Mouse (Mus musculus): ENCODE results near the gene Ahcy.

DNA sequence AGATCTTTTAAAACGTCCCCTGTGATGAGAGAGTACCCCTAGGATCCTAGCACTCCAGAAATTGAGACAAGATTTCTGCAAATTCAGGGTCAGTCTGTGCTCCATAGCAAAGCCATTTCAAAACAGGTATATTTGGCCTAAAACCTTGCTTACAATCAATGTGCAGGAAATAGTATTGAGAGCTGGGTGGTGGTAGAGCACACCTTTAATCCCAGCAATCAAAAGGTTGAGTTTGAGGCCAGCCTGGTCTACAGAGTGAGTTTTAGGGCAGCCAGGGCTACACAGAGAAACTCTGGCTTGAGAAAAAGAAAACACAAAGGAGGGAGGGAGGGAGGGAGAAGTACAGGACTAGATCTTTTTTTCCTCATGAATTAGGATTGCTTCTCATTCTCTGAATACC, 16.9 kb downstream of the Ahcy start:
- TF ChIP-seq EP300 (IDR thresholded peaks at IDR 0.05; ENCODE audit: low read depth) (no peak), CTCF (IDR thresholded peaks at IDR 0.05; ENCODE audit: low read depth) (no peak)
